Mouse (Mus musculus): Measurements from ENCODE around the gene Krt12. TPM values are rescaled to one million over a fixed set of nuclear protein-coding genes. Genes with fewer than 3 reads are reported as not detected.

Krt12 gene
- polyA plus RNA-seq, 1 experiment from 2014 or later, result 0.13 TPM

GRCm38 (mm10) chr11:99366791-99367190 lies 55.3 kb downstream of the Krt12 start:
- 52% methylated on average over 10 of the region's 10 CpGs for WGBS
- H3K4me1 ChIP-seq (replicated peaks), result no peaks in the 10 kb centered on the region
- no peak overlapping the region for H3K4me3 ChIP-seq (replicated peaks)
- no peaks in the 10 kb centered on the region for H3K9me3 ChIP-seq
- H3K9ac ChIP-seq (replicated peaks), result no peak overlapping the region
- no peak overlapping the region for H3K4me2 ChIP-seq (replicated peaks)
- H3K27me3 ChIP-seq, result no peaks in the 10 kb centered on the region
- no peaks in the 10 kb centered on the region for H3K36me3 ChIP-seq
- no peak overlapping the region for H3K27ac ChIP-seq
- no peak for ATAC-seq

Other genes with a start within 250 kb of the Krt12 start
- 370 and 402 TPM in 2 replicates for gene Smarce1, start 191.2 kb downstream of the Krt12 start, polyA plus RNA-seq (2015; fragmentation: Nextera tagmentation; extraction: Ambion mirVana)
- 2.4 TPM in 2 replicates for gene Krt222, start 178.2 kb downstream of the Krt12 start, polyA plus RNA-seq (2015; fragmentation: Nextera tagmentation; extraction: Ambion mirVana)
- gene Krt24, start 137.0 kb downstream of the Krt12 start, polyA plus RNA-seq (2015; fragmentation: Nextera tagmentation; extraction: Ambion mirVana), result not detected in 2 replicates
- gene Krt25, start 99.3 kb downstream of the Krt12 start, polyA plus RNA-seq (2015; fragmentation: Nextera tagmentation; extraction: Ambion mirVana), result 0.17 TPM in 1 of 2 replicates, not detected in the other
- 0.30 and 0.39 TPM in 2 replicates for gene Krt26, start 84.3 kb downstream of the Krt12 start, polyA plus RNA-seq (2015; fragmentation: Nextera tagmentation; extraction: Ambion mirVana)
- not detected in 2 replicates for gene Krt27, start 71.2 kb downstream of the Krt12 start, polyA plus RNA-seq (2015; fragmentation: Nextera tagmentation; extraction: Ambion mirVana)
- 0.15 and 0.22 TPM in 2 replicates for gene Krt28, start 47.4 kb downstream of the Krt12 start, polyA plus RNA-seq (2015; fragmentation: Nextera tagmentation; extraction: Ambion mirVana)
- 36.3 and 36.8 TPM in 2 replicates for gene Krt10, start 32.9 kb downstream of the Krt12 start, polyA plus RNA-seq (2015; fragmentation: Nextera tagmentation; extraction: Ambion mirVana)
- 0.10 TPM in 1 of 2 replicates, not detected in the other for gene Krt20, start 15.9 kb upstream of the Krt12 start, polyA plus RNA-seq (2015; fragmentation: Nextera tagmentation; extraction: Ambion mirVana)
- gene Krt23, start 70.9 kb upstream of the Krt12 start, polyA plus RNA-seq (2015; fragmentation: Nextera tagmentation; extraction: Ambion mirVana), result not detected in 2 replicates
- gene Krt39, start 99.1 kb upstream of the Krt12 start, polyA plus RNA-seq (2015; fragmentation: Nextera tagmentation; extraction: Ambion mirVana), result not detected in 2 replicates
- not detected in 2 replicates for gene Krt40, start 120.9 kb upstream of the Krt12 start, polyA plus RNA-seq (2015; fragmentation: Nextera tagmentation; extraction: Ambion mirVana)
- gene Krtap3-3, start 128.6 kb upstream of the Krt12 start, polyA plus RNA-seq (2015; fragmentation: Nextera tagmentation; extraction: Ambion mirVana), result not detected in 2 replicates
- gene Krtap3-2, start 134.6 kb upstream of the Krt12 start, polyA plus RNA-seq (2015; fragmentation: Nextera tagmentation; extraction: Ambion mirVana), result not detected in 2 replicates
- not detected in 2 replicates for gene Gm11939, start 137.2 kb upstream of the Krt12 start, polyA plus RNA-seq (2015; fragmentation: Nextera tagmentation; extraction: Ambion mirVana)
- not detected in 2 replicates for gene Krtap3-1, start 144.4 kb upstream of the Krt12 start, polyA plus RNA-seq (2015; fragmentation: Nextera tagmentation; extraction: Ambion mirVana)
- not detected in 2 replicates for gene Krtap1-5, start 158.8 kb upstream of the Krt12 start, polyA plus RNA-seq (2015; fragmentation: Nextera tagmentation; extraction: Ambion mirVana)
- not detected in 2 replicates for gene Krtap1-4, start 161.4 kb upstream of the Krt12 start, polyA plus RNA-seq (2015; fragmentation: Nextera tagmentation; extraction: Ambion mirVana)
- gene Krtap1-3, start 169.1 kb upstream of the Krt12 start, polyA plus RNA-seq (2015; fragmentation: Nextera tagmentation; extraction: Ambion mirVana), result not detected in 2 replicates
- not detected in 2 replicates for gene Krtap9-3, start 175.8 kb upstream of the Krt12 start, polyA plus RNA-seq (2015; fragmentation: Nextera tagmentation; extraction: Ambion mirVana)
- gene Gm11938, start 181.0 kb upstream of the Krt12 start, polyA plus RNA-seq (2015; fragmentation: Nextera tagmentation; extraction: Ambion mirVana), result not detected in 2 replicates
- gene Gm11937, start 187.9 kb upstream of the Krt12 start, polyA plus RNA-seq (2015; fragmentation: Nextera tagmentation; extraction: Ambion mirVana), result not detected in 2 replicates
- gene Krtap2-4, start 192.6 kb upstream of the Krt12 start, polyA plus RNA-seq (2015; fragmentation: Nextera tagmentation; extraction: Ambion mirVana), result not detected in 2 replicates
- gene Gm11562, start 198.2 kb upstream of the Krt12 start, polyA plus RNA-seq (2015; fragmentation: Nextera tagmentation; extraction: Ambion mirVana), result not detected in 2 replicates
- not detected in 2 replicates for gene Krtap4-1, start 206.0 kb upstream of the Krt12 start, polyA plus RNA-seq (2015; fragmentation: Nextera tagmentation; extraction: Ambion mirVana)
- not detected in 2 replicates for gene Krtap4-2, start 212.8 kb upstream of the Krt12 start, polyA plus RNA-seq (2015; fragmentation: Nextera tagmentation; extraction: Ambion mirVana)
- gene Krtap4-7, start 221.8 kb upstream of the Krt12 start, polyA plus RNA-seq (2015; fragmentation: Nextera tagmentation; extraction: Ambion mirVana), result not detected in 2 replicates
- gene Gm11555, start 228.0 kb upstream of the Krt12 start, polyA plus RNA-seq (2015; fragmentation: Nextera tagmentation; extraction: Ambion mirVana), result not detected in 2 replicates
- not detected in 2 replicates for gene Gm11563, start 236.7 kb upstream of the Krt12 start, polyA plus RNA-seq (2015; fragmentation: Nextera tagmentation; extraction: Ambion mirVana)
- gene Krtap4-6, start 243.7 kb upstream of the Krt12 start, polyA plus RNA-seq (2015; fragmentation: Nextera tagmentation; extraction: Ambion mirVana), result not detected in 2 replicates